Mouse (Mus musculus) heart, embryonic 10.5 days (tissue): ENCODE measurements at regions not wholly inside any gene's neighbourhood (a gene's known extent, or its start where the extent isn't known, plus 50 kb on each side); places are given as distances from the start of the nearest gene placed in this dataset.

Experiments used
- DNase-seq: peaks from one replicate; pipeline ENCODE4 v3.0.0-alpha.2; 2017; ENCODE audit warnings: low spot score
- H3K27ac ChIP-seq: fragments of 300-500 bp; sonication (generic); 2 replicates; pipeline ENCODE4 v1.5.1; 2016; ENCODE audit warnings: mild to moderate bottlenecking
- H3K27me3 ChIP-seq: fragments of 300-500 bp; sonication (generic); 2 replicates; pipeline ENCODE4 v1.6.1; 2016; ENCODE audit warnings: mild to moderate bottlenecking; ENCODE audit not compliant: poor library complexity, insufficient read depth, severe bottlenecking
- H3K36me3 ChIP-seq: fragments of 300-500 bp; sonication (generic); 2 replicates; pipeline ENCODE4 v1.6.1; 2016; ENCODE audit warnings: mild to moderate bottlenecking, moderate library complexity
- H3K4me1 ChIP-seq: fragments of 300-500 bp; sonication (generic); 2 replicates; pipeline ENCODE4 v1.6.1; 2016; ENCODE audit warnings: mild to moderate bottlenecking
- H3K4me3 ChIP-seq: fragments of 300-500 bp; sonication (generic); 2 replicates; pipeline ENCODE4 v1.5.1; 2016; ENCODE audit warnings: mild to moderate bottlenecking, moderate library complexity
- H3K9me3 ChIP-seq: fragments of 300-500 bp; sonication (generic); 2 replicates; pipeline ENCODE4 v1.6.1; 2016; ENCODE audit warnings: mild to moderate bottlenecking, moderate library complexity
- WGBS: fragments of 180-500 bp; shearing (Covaris S2); methylation state at CpG from one replicate; pipeline ENCODE4 v1.1.7; 2016; 5-methylcytosine and 5-hydroxymethylcytosine counted together

GRCm38 (mm10) chr11:64208306-64208705, 129.0 kb upstream of the Cox10 start:
- 80% methylated on average over 2 of the region's 2 CpGs for WGBS
- DNase-seq: no peak
- peaks cover 11% of the 10 kb centered on the region; the same call in 1 of the 2 replicates for H3K4me1 ChIP-seq
- no peak overlapping the region for H3K4me3 ChIP-seq
- peaks cover 11% of the 10 kb centered on the region; the same call in 1 of the 2 replicates for H3K27me3 ChIP-seq
- H3K27ac ChIP-seq: no peak overlapping the region
- H3K36me3 ChIP-seq: no peaks in the 10 kb centered on the region
- no peaks in the 10 kb centered on the region for H3K9me3 ChIP-seq

DNA sequence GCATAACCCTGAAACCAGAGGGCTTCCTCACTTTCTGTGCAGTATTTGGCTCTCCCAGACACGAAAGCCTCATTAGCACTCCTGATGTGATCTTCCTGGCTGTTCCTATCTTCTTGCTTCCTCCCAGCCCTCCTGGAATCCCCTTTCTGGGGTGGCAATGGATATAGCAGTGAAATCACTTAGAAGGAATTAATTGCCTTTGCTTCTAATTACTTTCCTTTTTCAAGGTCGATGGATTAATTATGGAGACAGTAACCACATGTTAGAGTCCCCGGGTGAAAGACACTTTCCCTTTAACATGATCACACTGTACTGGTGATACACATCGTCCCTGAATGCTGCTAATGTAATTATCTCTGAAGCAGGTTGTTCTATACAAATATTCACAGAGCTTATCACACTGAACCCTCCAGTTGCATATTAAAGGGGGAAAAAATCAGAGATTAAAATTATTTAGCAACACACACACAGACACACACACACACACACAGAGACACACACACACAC, 128.1 kb upstream of the Cox10 start:
- Histone ChIP-seq H3K27me3 (peaks cover 11% of the 10 kb centered on the region; the same call in 1 of the 2 replicates), H3K9me3 (no peaks in the 10 kb centered on the region), H3K4me3 (no peak overlapping the region), H3K27ac (no peak overlapping the region), H3K36me3 (no peaks in the 10 kb centered on the region), H3K4me1 (peaks cover 11% of the 10 kb centered on the region; the same call in 1 of the 2 replicates)
- DNase-seq: no peak
- 61% methylated on average over 4 of the region's 4 CpGs for WGBS

- H3K4me3 ChIP-seq: no peak overlapping the region
- H3K9me3 ChIP-seq: no peaks in the 10 kb centered on the region
- DNase-seq: no peak
- WGBS: 76% methylated on average over 2 of the region's 2 CpGs
- H3K36me3 ChIP-seq: no peaks in the 10 kb centered on the region
- peaks cover 17% of the 10 kb centered on the region; the same call in 1 of the 2 replicates for H3K27me3 ChIP-seq
- H3K4me1 ChIP-seq: peaks cover 11% of the 10 kb centered on the region; the same call in 1 of the 2 replicates
- no peak overlapping the region for H3K27ac ChIP-seq
Measured at GRCm38 (mm10) chr11:64206155-64206554, 126.9 kb upstream of the Cox10 start.

GRCm38 (mm10) chr11:64205069-64205468, 125.8 kb upstream of the Cox10 start:
- Histone ChIP-seq H3K36me3 (no peaks in the 10 kb centered on the region), H3K27me3 (peaks cover 19% of the 10 kb centered on the region; the same call in 1 of the 2 replicates), H3K4me1 (peaks cover 11% of the 10 kb centered on the region; the same call in 1 of the 2 replicates), H3K9me3 (no peaks in the 10 kb centered on the region), H3K27ac (no peak overlapping the region), H3K4me3 (no peak overlapping the region)
- 47% methylated on average over 4 of the region's 4 CpGs for WGBS
- peak; percentile 13 for DNase-seq

- 17% methylated on average over 7 of the region's 7 CpGs for WGBS
- Histone ChIP-seq H3K4me1 (peaks cover 11% of the 10 kb centered on the region; the same call in 1 of the 2 replicates), H3K27me3 (peaks cover 18% of the 10 kb centered on the region; the same call in 1 of the 2 replicates), H3K9me3 (no peaks in the 10 kb centered on the region), H3K27ac (no peak overlapping the region), H3K4me3 (no peak overlapping the region), H3K36me3 (no peaks in the 10 kb centered on the region)
- DNase-seq: peak; percentile 73
Measured at GRCm38 (mm10) chr11:64204305-64204704, 125.0 kb upstream of the Cox10 start.

- no peak overlapping the region for H3K27ac ChIP-seq
- no peaks in the 10 kb centered on the region for H3K36me3 ChIP-seq
- DNase-seq: peak; percentile 54
- WGBS: 80% methylated on average over 6 of the region's 6 CpGs
- H3K9me3 ChIP-seq: no peaks in the 10 kb centered on the region
- no peak overlapping the region for H3K4me3 ChIP-seq
- H3K4me1 ChIP-seq: peaks cover 11% of the 10 kb centered on the region; the same call in 1 of the 2 replicates
- peaks cover 18% of the 10 kb centered on the region; the same call in 1 of the 2 replicates for H3K27me3 ChIP-seq
Measured at GRCm38 (mm10) chr11:64200874-64201273, 121.6 kb upstream of the Cox10 start.

GRCm38 (mm10) chr11:64195272-64195671, 116.0 kb upstream of the Cox10 start:
- 69% methylated on average over 3 of the region's 3 CpGs for WGBS
- H3K27me3 ChIP-seq: 0 out of 2 replicates have a peak, but pooled peaks cover 4% of the 10 kb centered on the region
- DNase-seq: no peak
- H3K9me3 ChIP-seq: no peaks in the 10 kb centered on the region
- H3K36me3 ChIP-seq: no peaks in the 10 kb centered on the region
- H3K4me3 ChIP-seq: no peak overlapping the region
- H3K4me1 ChIP-seq: no peaks in the 10 kb centered on the region; the same call in 1 of the 2 replicates
- no peak overlapping the region for H3K27ac ChIP-seq

- H3K36me3 ChIP-seq: no peaks in the 10 kb centered on the region
- peaks cover 7% of the 10 kb centered on the region; the same call in 1 of the 2 replicates for H3K27me3 ChIP-seq
- no peak overlapping the region for H3K27ac ChIP-seq
- WGBS: 41% methylated on average over 2 of the region's 2 CpGs
- H3K4me3 ChIP-seq: no peak overlapping the region
- no peak for DNase-seq
- no peaks in the 10 kb centered on the region for H3K4me1 ChIP-seq
- no peaks in the 10 kb centered on the region for H3K9me3 ChIP-seq
Measured at GRCm38 (mm10) chr11:64188701-64189100, 109.4 kb upstream of the Cox10 start.

- Histone ChIP-seq H3K4me3 (no peak overlapping the region), H3K4me1 (no peaks in the 10 kb centered on the region), H3K36me3 (no peaks in the 10 kb centered on the region), H3K27ac (no peak overlapping the region), H3K27me3 (peaks cover 15% of the 10 kb centered on the region), H3K9me3 (no peaks in the 10 kb centered on the region)
- WGBS: 70% methylated on average over 9 of the region's 9 CpGs
- DNase-seq: no peak
Measured at GRCm38 (mm10) chr11:64187488-64188444, 108.5 kb upstream of the Cox10 start.

- Histone ChIP-seq H3K27ac (no peak overlapping the region), H3K27me3 (peaks cover 15% of the 10 kb centered on the region), H3K4me3 (no peak overlapping the region), H3K36me3 (no peaks in the 10 kb centered on the region), H3K9me3 (no peaks in the 10 kb centered on the region), H3K4me1 (no peaks in the 10 kb centered on the region)
- WGBS: 44% methylated on average over 3 of the region's 3 CpGs
- no peak for DNase-seq
Measured at GRCm38 (mm10) chr11:64187007-64187406, 107.7 kb upstream of the Cox10 start.

- 72% methylated on average over 2 of the region's 2 CpGs for whole genome bisulfite sequencing
- Histone ChIP-seq H3K4me3 (no peak overlapping the region), H3K36me3 (no peaks in the 10 kb centered on the region), H3K9me3 (no peaks in the 10 kb centered on the region), H3K4me1 (no peaks in the 10 kb centered on the region), H3K27ac (no peak overlapping the region), H3K27me3 (peaks cover 19% of the 10 kb centered on the region)
- DNase-seq: no peak
Measured at GRCm38 (mm10) chr11:64186590-64186989, 107.3 kb upstream of the Cox10 start.

GRCm38 (mm10) chr11:64180036-64180435, 100.8 kb upstream of the Cox10 start:
- no peak for DNase-seq
- H3K27me3 ChIP-seq: peaks cover 35% of the 10 kb centered on the region
- 24% methylated on average over 2 of the region's 2 CpGs for WGBS
- no peak overlapping the region for H3K4me3 ChIP-seq
- no peak overlapping the region for H3K27ac ChIP-seq
- no peaks in the 10 kb centered on the region for H3K4me1 ChIP-seq
- no peaks in the 10 kb centered on the region for H3K36me3 ChIP-seq
- no peaks in the 10 kb centered on the region for H3K9me3 ChIP-seq
